Mouse (Mus musculus) CH12.LX (cell line): ENCODE results near the gene Prss32. TPM values are rescaled to one million over a fixed set of nuclear protein-coding genes. Genes with fewer than 3 reads are reported as not detected.

Experiments
- DNase-seq: peaks from one replicate; pipeline ENCODE4 v3.0.0-alpha.2; 2013; ENCODE audit errors: extremely low read depth
- H3K27ac ChIP-seq: 2 replicates; pipeline ENCODE4 v1.5.1; 2012; ENCODE audit warnings: low read depth, mild to moderate bottlenecking, control low read depth, moderate library complexity; ENCODE audit not compliant: insufficient read depth
- H3K27me3 ChIP-seq: replicated peaks from 2 replicates; pipeline ENCODE3; 2012; ENCODE audit warnings: inconsistent platforms
- H3K36me3 ChIP-seq, 2 experiments: replicated peaks in 1 of 2; 2 replicates each; pipeline versions ENCODE3 to v1.6.1; 2012; ENCODE audit warnings: inconsistent platforms in 1 of 2, low read length in 1 of 2, mild to moderate bottlenecking in 1 of 2, mixed read lengths in 1 of 2, moderate library complexity in 1 of 2; ENCODE audit not compliant: control insufficient read depth in 1 of 2, insufficient read depth in 1 of 2
- H3K4me1 ChIP-seq, 2 experiments: 2 replicates each; pipeline ENCODE4 v1.6.1; 2012; ENCODE audit warnings: inconsistent platforms in 1 of 2, moderate library complexity in 1 of 2; ENCODE audit not compliant: insufficient read depth in 2 of 2, control insufficient read depth in 1 of 2
- H3K4me2 ChIP-seq: 2 replicates; pipeline ENCODE4 v1.6.1; 2012; ENCODE audit warnings: low read depth, mild to moderate bottlenecking, control low read depth; ENCODE audit not compliant: poor library complexity, insufficient read depth, severe bottlenecking
- H3K4me3 ChIP-seq, 3 experiments: fragments of 150-350 bp in 1 of 3; sonication (generic) in 1 of 3; replicated peaks in 1 of 3; 2 replicates each; pipeline versions ENCODE3 to v1.5.1; 2011 to 2012; ENCODE audit warnings: low read depth in 2 of 3, low read length in 2 of 3, mild to moderate bottlenecking in 2 of 3, moderate library complexity in 2 of 3, control low read depth in 1 of 3, improper control_type of control experiment in 1 of 3, inconsistent platforms in 1 of 3, mixed read lengths in 1 of 3; ENCODE audit not compliant: poor library complexity in 1 of 3
- H3K79me2 ChIP-seq: replicated peaks from 2 replicates; pipeline ENCODE4 v1.6.1; 2012; ENCODE audit warnings: mild to moderate bottlenecking, moderate library complexity; ENCODE audit not compliant: control insufficient read depth, poor library complexity, insufficient read depth, severe bottlenecking; ENCODE audit errors: extremely low read depth
- H3K9ac ChIP-seq: 2 replicates; pipeline ENCODE4 v1.6.1; 2012; ENCODE audit warnings: low read depth, mild to moderate bottlenecking, control low read depth, moderate library complexity; ENCODE audit not compliant: insufficient read depth
- H3K9me3 ChIP-seq: replicated peaks from 2 replicates; pipeline ENCODE3; 2012; ENCODE audit warnings: low read length, inconsistent platforms, mixed read lengths
- BHLHE40 ChIP-seq: IDR thresholded peaks from 2 replicates; pipeline ENCODE4 v1.6.1; 2011; ENCODE audit warnings: mild to moderate bottlenecking, low read depth, low read length, improper control_type of control experiment
- CHD2 ChIP-seq: IDR thresholded peaks from 2 replicates; pipeline ENCODE4 v1.6.1; 2011; ENCODE audit warnings: low read length, improper control_type of control experiment
- E2F4 ChIP-seq: IDR thresholded peaks from 2 replicates; pipeline ENCODE4 v1.6.1; 2011; ENCODE audit warnings: low read depth, low read length, improper control_type of control experiment; ENCODE audit not compliant: insufficient replicate concordance
- GABPA ChIP-seq: IDR thresholded peaks from 2 replicates; pipeline ENCODE4 v1.6.1; 2012; ENCODE audit warnings: low read depth, low read length, improper control_type of control experiment, inconsistent platforms; ENCODE audit not compliant: insufficient replicate concordance
- HCFC1 ChIP-seq: IDR thresholded peaks from 2 replicates; pipeline ENCODE4 v1.6.1; 2012; ENCODE audit warnings: low read depth, mild to moderate bottlenecking, inconsistent platforms, low read length, improper control_type of control experiment
- IRF4 ChIP-seq: IDR thresholded peaks from 2 replicates; pipeline ENCODE4 v1.6.1; 2014; ENCODE audit warnings: low read depth, mild to moderate bottlenecking, inconsistent platforms, low read length, improper control_type of control experiment
- JUND ChIP-seq: conservative IDR thresholded peaks from 2 replicates; pipeline ENCODE4 v1.6.1; 2011; ENCODE audit warnings: low read depth, low read length, improper control_type of control experiment
- KAT2A ChIP-seq: IDR thresholded peaks from 2 replicates; pipeline ENCODE4 v1.6.1; 2012; ENCODE audit warnings: low read length, improper control_type of control experiment, inconsistent platforms; ENCODE audit not compliant: insufficient replicate concordance
- MAFK ChIP-seq: IDR thresholded peaks from 2 replicates; pipeline ENCODE4 v1.6.1; 2011; ENCODE audit warnings: low read length, improper control_type of control experiment; ENCODE audit not compliant: insufficient replicate concordance
- MEF2A ChIP-seq: IDR thresholded peaks from 2 replicates; pipeline ENCODE4 v1.6.1; 2014; ENCODE audit warnings: low read depth, mild to moderate bottlenecking, inconsistent platforms, low read length, improper control_type of control experiment, borderline replicate concordance
- NELFE ChIP-seq: IDR thresholded peaks from 2 replicates; pipeline ENCODE4 v1.6.1; 2011; ENCODE audit warnings: low read depth, low read length, improper control_type of control experiment
- NRF1 ChIP-seq: IDR thresholded peaks from 2 replicates; pipeline ENCODE4 v1.6.1; 2014; ENCODE audit warnings: low read depth, mild to moderate bottlenecking, inconsistent platforms, low read length, improper control_type of control experiment, moderate library complexity
- PAX5 ChIP-seq: IDR thresholded peaks from 2 replicates; pipeline ENCODE4 v1.6.1; 2012; ENCODE audit warnings: low read length, inconsistent platforms, mixed read lengths
- POLR2A ChIP-seq: IDR thresholded peaks from 2 replicates; pipeline ENCODE4 v1.6.1; 2011; ENCODE audit warnings: low read depth, mild to moderate bottlenecking, improper control_type of control experiment, low read length
- POLR2AphosphoS2 ChIP-seq: IDR thresholded peaks from 2 replicates; pipeline ENCODE4 v1.6.1; 2011; ENCODE audit warnings: low read depth, low read length, improper control_type of control experiment
- RAD21 ChIP-seq: IDR thresholded peaks from 2 replicates; pipeline ENCODE4 v1.6.1; 2011; ENCODE audit warnings: low read depth, mild to moderate bottlenecking, low read length, improper control_type of control experiment, moderate library complexity
- RCOR1 ChIP-seq: conservative IDR thresholded peaks from 2 replicates; pipeline ENCODE4 v1.6.1; 2012; ENCODE audit warnings: low read depth, mild to moderate bottlenecking, inconsistent platforms, low read length, improper control_type of control experiment
- SMC3 ChIP-seq: IDR thresholded peaks from 2 replicates; pipeline ENCODE4 v1.6.1; 2011; ENCODE audit warnings: low read depth, low read length, improper control_type of control experiment
- TBP ChIP-seq: conservative IDR thresholded peaks from 2 replicates; pipeline ENCODE4 v1.6.1; 2011; ENCODE audit warnings: low read depth, low read length, improper control_type of control experiment
- TCF12 ChIP-seq: IDR thresholded peaks from 2 replicates; pipeline ENCODE4 v1.6.1; 2014; ENCODE audit warnings: low read depth, mild to moderate bottlenecking, inconsistent platforms, low read length, improper control_type of control experiment
- USF1 ChIP-seq: IDR thresholded peaks from 2 replicates; pipeline ENCODE4 v1.6.1; 2014; ENCODE audit warnings: low read depth, mild to moderate bottlenecking, inconsistent platforms, low read length, improper control_type of control experiment
- ZKSCAN1 ChIP-seq: IDR thresholded peaks from 2 replicates; pipeline ENCODE4 v1.6.1; 2012; ENCODE audit warnings: low read depth, inconsistent platforms, low read length, improper control_type of control experiment, borderline replicate concordance
- ZMIZ1 ChIP-seq: IDR thresholded peaks from 2 replicates; pipeline ENCODE4 v1.6.1; 2012; ENCODE audit warnings: low read depth, mild to moderate bottlenecking, inconsistent platforms, low read length, improper control_type of control experiment
- ZNF384 ChIP-seq: IDR thresholded peaks from 2 replicates; pipeline ENCODE4 v1.6.1; 2012; ENCODE audit warnings: low read depth, low read length, improper control_type of control experiment, inconsistent platforms
- dilution Hi-C: fragments of 300-500 bp; cut with MboI; formaldehyde crosslinking; loops from 2 replicates; pipeline ENCODE4 v1.14.3; 2020; ENCODE audit warnings: low sequenced_read_pairs; ENCODE audit not compliant: extremely low pct_unique_long_range_greater_than_20kb, extremely low pct_ligation_motif_present
- in situ Hi-C: fragments of 300-500 bp; cut with MboI; formaldehyde crosslinking; loops from 3 replicates; pipeline ENCODE4 v1.14.3; 2019; ENCODE audit warnings: low sequenced_read_pairs, low pct_ligation_motif_present, low pct_unique_long_range_greater_than_20kb, mixed read lengths
- polyA plus RNA-seq: library from polyadenylated mRNA; unstranded; fragments of >175 nt; gene quantifications from 2 replicates; pipeline ENCODE4 v1.2.1, GENCODE M21; 2012; ENCODE audit warnings: low read depth; ENCODE audit not compliant: insufficient read length
- total RNA-seq, 2 experiments: library from RNA; depleted of rRNA; stranded (reverse); fragments of 300-350 nt in 1 of 2; fragments of >200 nt in 1 of 2; gene quantifications; 2 replicates each; pipeline ENCODE4 v1.2.3; 2012 to 2014

Prss32 gene
- total and polyA plus RNA-seq, 3 experiments: not detected

DNA sequence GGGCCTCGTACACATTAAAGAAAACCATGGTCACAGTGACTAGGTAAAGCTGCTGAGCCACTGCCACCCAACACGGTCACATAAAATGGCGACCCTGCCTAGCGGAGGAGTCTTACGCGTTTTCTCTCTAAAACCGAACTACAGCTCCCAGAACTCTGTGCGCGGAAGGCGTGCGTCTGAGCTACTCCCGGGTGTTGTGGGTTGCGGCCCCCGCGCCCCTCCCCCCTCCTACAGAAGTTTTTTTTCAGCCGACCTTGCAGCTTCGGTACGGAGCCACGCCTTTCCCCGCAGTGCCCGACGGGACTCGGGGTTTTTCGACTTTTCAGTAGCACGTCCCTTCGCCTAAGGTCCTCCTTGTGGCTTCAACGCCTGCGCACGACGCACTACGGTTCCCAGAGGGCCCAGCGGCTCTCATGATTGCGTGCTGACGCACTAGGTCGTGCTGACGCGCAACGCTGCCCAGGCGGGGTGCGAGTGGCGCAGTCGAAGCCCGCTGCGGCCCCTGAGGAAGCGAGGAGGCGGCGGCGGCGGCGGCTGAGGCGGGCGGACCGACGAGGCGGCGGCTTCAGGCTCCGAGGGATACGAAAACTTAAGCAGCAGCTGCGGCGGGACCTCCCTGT, 40.8 kb upstream of the Prss32 start (continued):
- TF ChIP-seq ZNF384 (peak; percentile 99), TBP (peak; percentile 56), PAX5 (no peak), MAFK (peak; percentile 53; the same call in 1 of the 2 replicates), KAT2A (peak; percentile 91), POLR2A (peak; percentile 74), HCFC1 (peak; percentile 95), RAD21 (no peak), E2F4 (no peak), ZKSCAN1 (no peak), POLR2AphosphoS2 (peak; percentile 65; the same call in 1 of the 2 replicates), JUND (no peak), GABPA (peak; percentile 41; the same call in 1 of the 2 replicates), USF1 (no peak), BHLHE40 (peak; percentile 68)

DNA sequence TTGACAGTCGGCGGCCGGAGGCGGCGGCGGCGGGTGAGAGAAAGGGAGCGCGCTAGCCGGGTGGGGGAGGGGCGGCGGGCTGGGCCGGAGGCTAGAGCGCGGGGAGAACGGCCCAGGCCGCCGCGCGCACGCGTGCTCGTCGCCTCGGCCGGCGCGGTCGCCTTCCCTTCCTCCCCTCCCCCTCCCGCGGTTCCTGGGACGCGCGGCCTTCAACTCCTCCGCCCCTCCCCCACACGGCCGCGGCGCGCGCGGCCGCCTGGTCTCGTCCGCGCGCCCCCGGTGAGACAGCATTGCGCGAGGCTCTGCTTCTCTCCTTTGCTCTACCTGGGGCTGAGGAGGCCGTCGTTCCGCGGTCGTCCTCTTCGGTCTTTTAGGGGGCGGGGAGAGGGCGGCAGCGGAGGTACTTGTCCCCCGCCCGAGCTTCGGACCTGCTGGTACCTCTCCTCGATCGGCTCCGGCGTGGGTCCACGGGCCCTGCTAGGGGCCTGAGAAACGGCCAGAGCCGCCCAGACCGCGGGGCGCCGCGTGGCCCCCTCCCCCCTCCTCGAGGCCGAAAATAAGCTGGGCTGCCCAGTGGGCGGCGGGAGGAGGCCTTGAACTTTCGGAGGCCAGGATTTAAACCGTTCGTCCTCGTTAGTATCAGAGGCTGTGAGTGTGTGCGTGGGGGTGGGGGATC, 40.2 kb upstream of the Prss32 start:
- Histone ChIP-seq H3K79me2 (peaks cover 51% of the 10 kb centered on the region), H3K4me2 (no peak overlapping the region), H3K27me3 (no peaks in the 10 kb centered on the region), H3K36me3 (peaks cover 9 to 22% of the 10 kb centered on the region in 2 experiments), H3K4me1 (peaks cover 0 to 20% of the 10 kb centered on the region in 2 experiments; a peak in 2 of 4 replicates), H3K9me3 (no peaks in the 10 kb centered on the region), H3K4me3 (peak overlapping the region; percentile 84 to 95 (median 85)), H3K27ac (peak overlapping the region; percentile 94), H3K9ac (peak overlapping the region; percentile 88)
- peak; percentile 84 for DNase-seq
- dilution Hi-C loops: no loop called here
- TF ChIP-seq IRF4: no peak
- peak; percentile 41; the same call in 1 of the 2 replicates for TF ChIP-seq BHLHE40
- 0 out of 2 replicates have a peak, but pooled peaks have one; percentile 6 for TF ChIP-seq POLR2A
- TF ChIP-seq TCF12: peak; percentile 8; the same call in 1 of the 2 replicates
- TF ChIP-seq MEF2A: peak; percentile 56; the same call in 1 of the 2 replicates
- TF ChIP-seq ZMIZ1: no peak
- no peak for TF ChIP-seq RCOR1
- TF ChIP-seq NELFE: no peak
- TF ChIP-seq CHD2: peak; percentile 94
- TF ChIP-seq SMC3: no peak
- no peak for TF ChIP-seq PAX5
- TF ChIP-seq NRF1: peak; percentile 55; the same call in 1 of the 2 replicates
- in situ Hi-C loops: no loop called here
